Mouse (Mus musculus) bone marrow, adult 2 months (tissue): ENCODE data around the gene Rbm8a2.

Source experiments
- CTCF ChIP-seq: fragments of 200-500 bp; IDR thresholded peaks from 2 replicates; pipeline ENCODE4 v1.5.1; 2011; ENCODE audit warnings: low read length, control low read depth; ENCODE audit not compliant: control insufficient read depth, insufficient read depth
- POLR2A ChIP-seq: fragments of 200-500 bp; IDR thresholded peaks from 2 replicates; pipeline ENCODE4 v1.6.1; 2011; ENCODE audit warnings: low read depth, mild to moderate bottlenecking, control low read depth, low read length, borderline replicate concordance; ENCODE audit not compliant: control insufficient read depth

GRCm38 (mm10) chr1:176008411-176008810 lies 29.5 kb upstream of the Rbm8a2 start:
- no peak for TF ChIP-seq POLR2A
- no peak for TF ChIP-seq CTCF
